Mouse (Mus musculus) liver, embryonic 11.5 days (tissue): ENCODE data around the gene Pld6. TPM values are rescaled to one million over a fixed set of nuclear protein-coding genes. Genes with fewer than 3 reads are reported as not detected.

Source experiments
- ATAC-seq: fragments of 200-750 bp; cut with Nextera tagmentation; replicated peaks from 2 replicates; pipeline ENCODE4 v1.8.0; 2017; ENCODE audit warnings: moderate number of reproducible peaks, mild to moderate bottlenecking, moderate TSS enrichment, moderate library complexity; ENCODE audit not compliant: low FRiP score
- DNase-seq: peaks from one replicate; pipeline ENCODE4 v3.0.0-alpha.2; 2017; ENCODE audit warnings: low spot score
- H3K27ac ChIP-seq: fragments of 300-500 bp; sonication (generic); 2 replicates; pipeline ENCODE4 v1.5.1; 2014; ENCODE audit warnings: mild to moderate bottlenecking, low read depth, low read length, control low read depth
- H3K27me3 ChIP-seq: fragments of 300-500 bp; sonication (generic); replicated peaks from 2 replicates; pipeline ENCODE4 v1.6.1; 2014; ENCODE audit warnings: low read length, mixed read lengths; ENCODE audit not compliant: control insufficient read depth, insufficient read depth
- H3K36me3 ChIP-seq: fragments of 300-500 bp; sonication (generic); 2 replicates; pipeline ENCODE4 v1.6.1; 2014; ENCODE audit warnings: mild to moderate bottlenecking, low read length, moderate library complexity, mixed read lengths; ENCODE audit not compliant: control insufficient read depth, insufficient read depth
- H3K4me1 ChIP-seq: fragments of 300-500 bp; sonication (generic); replicated peaks from 2 replicates; pipeline ENCODE4 v1.6.1; 2014; ENCODE audit warnings: low read length, mixed read lengths; ENCODE audit not compliant: control insufficient read depth, insufficient read depth
- H3K4me2 ChIP-seq: fragments of 300-500 bp; sonication (generic); 2 replicates; pipeline ENCODE4 v1.6.1; 2014; ENCODE audit warnings: mild to moderate bottlenecking, control low read depth, moderate library complexity
- H3K4me3 ChIP-seq: fragments of 300-500 bp; sonication (generic); 2 replicates; pipeline ENCODE4 v1.5.1; 2014; ENCODE audit warnings: low read depth, low read length, control low read depth
- H3K9ac ChIP-seq: fragments of 300-500 bp; sonication (generic); 2 replicates; pipeline ENCODE4 v1.6.1; 2014; ENCODE audit warnings: low read depth, low read length, control low read depth
- H3K9me3 ChIP-seq: fragments of 300-500 bp; sonication (generic); 2 replicates; pipeline ENCODE4 v1.6.1; 2016; ENCODE audit warnings: low read length, inconsistent platforms, mixed read lengths; ENCODE audit not compliant: control insufficient read depth
- WGBS: fragments of 180-500 bp; shearing (Covaris S2); extraction: QIAGEN DNeasy Blood & Tissue Kit; methylation state at CpG from one replicate; pipeline ENCODE4 v1.1.7; 2014; 5-methylcytosine and 5-hydroxymethylcytosine counted together
- polyA plus RNA-seq: library from polyadenylated mRNA; unstranded; fragments of >200 nt; fragmentation: Nextera tagmentation; extraction: Ambion mirVana; gene quantifications from 2 replicates; pipeline ENCODE4 v1.2.1, GENCODE M21; 2014

Pld6 gene
- polyA plus RNA-seq, 1 experiment from 2014 or later: 1.8 TPM

DNA sequence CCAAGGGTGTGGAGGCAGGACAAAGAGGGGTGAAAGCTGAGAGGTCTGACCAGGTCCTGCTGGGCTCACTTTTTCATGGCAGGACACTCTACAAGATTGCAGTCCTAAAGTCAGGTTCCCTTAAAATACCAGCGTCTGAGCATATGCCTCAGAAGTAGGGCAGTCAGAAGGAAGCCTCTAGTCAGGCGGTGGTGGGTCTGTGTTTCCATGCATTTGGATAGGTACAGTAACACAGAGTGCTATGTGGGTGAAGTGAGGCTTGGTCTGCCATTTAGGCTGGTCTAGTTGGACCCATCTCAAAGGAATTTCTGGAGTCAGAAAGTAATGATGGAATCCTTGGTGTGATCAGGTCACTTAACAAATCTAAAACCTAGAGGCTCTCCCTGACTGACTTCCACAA lies 18.1 kb downstream of the Pld6 start:
- DNase-seq (no peak), ATAC-seq (no peak)
- Histone ChIP-seq H3K4me1 (no peaks in the 10 kb centered on the region), H3K4me3 (no peak overlapping the region), H3K4me2 (no peak overlapping the region), H3K27ac (no peak overlapping the region), H3K9me3 (no peaks in the 10 kb centered on the region), H3K27me3 (no peaks in the 10 kb centered on the region), H3K36me3 (peaks cover 39% of the 10 kb centered on the region), H3K9ac (no peak overlapping the region)
- WGBS: 85% methylated on average over 2 of the region's 2 CpGs

DNA sequence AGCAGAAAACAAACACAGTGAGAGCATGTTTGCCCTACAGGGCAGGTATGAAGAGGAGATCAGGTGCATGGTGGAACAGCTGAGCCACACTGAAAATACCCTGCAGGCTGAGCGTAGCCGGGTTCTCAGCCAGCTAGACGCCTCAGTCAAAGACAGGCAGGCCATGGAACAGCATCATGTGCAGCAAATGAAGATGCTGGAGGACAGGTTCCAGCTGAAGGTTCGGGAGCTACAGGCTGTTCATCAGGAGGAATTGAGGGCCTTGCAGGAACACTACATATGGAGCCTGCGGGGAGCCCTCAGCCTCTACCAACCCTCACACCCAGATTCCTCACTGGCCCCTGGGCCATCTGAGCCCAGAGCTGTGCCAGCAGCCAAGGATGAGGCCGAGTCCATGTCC lies 26.6 kb downstream of the Pld6 start:
- WGBS: 93% methylated on average over 6 of the region's 6 CpGs
- Histone ChIP-seq H3K4me3 (no peak overlapping the region), H3K9me3 (no peaks in the 10 kb centered on the region), H3K27ac (no peak overlapping the region), H3K4me2 (no peak overlapping the region), H3K4me1 (no peaks in the 10 kb centered on the region), H3K36me3 (peaks cover 25% of the 10 kb centered on the region), H3K27me3 (no peaks in the 10 kb centered on the region), H3K9ac (no peak overlapping the region)
- DNase-seq (no peak), ATAC-seq (no peak)

DNA sequence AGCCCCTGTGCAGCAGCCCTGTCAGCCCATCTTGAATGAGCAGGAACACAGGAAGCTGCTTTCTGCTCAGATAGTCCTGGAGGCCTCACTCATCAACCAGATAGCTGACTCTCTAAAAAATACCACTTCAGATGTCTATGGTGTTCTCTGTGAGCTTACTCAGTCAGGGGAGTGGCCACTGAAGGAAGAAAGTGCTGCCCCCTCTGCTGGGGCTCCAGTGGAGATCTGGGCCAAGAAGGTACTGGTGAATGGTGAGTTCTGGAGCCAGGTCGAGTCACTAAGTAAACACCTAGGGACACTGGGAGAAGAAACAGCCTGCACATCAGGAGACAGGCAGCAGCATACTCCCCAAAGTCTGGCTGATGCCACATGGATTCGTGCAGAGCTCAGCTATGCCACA lies 27.8 kb downstream of the Pld6 start:
- 78% methylated on average over 2 of the region's 2 CpGs for WGBS
- ATAC-seq: no peak
- peaks cover 29% of the 10 kb centered on the region for H3K36me3 ChIP-seq
- DNase-seq: no peak
- H3K27ac ChIP-seq: no peak overlapping the region
- no peak overlapping the region for H3K9ac ChIP-seq
- H3K4me2 ChIP-seq: no peak overlapping the region
- no peaks in the 10 kb centered on the region for H3K4me1 ChIP-seq
- no peaks in the 10 kb centered on the region for H3K27me3 ChIP-seq
- H3K9me3 ChIP-seq: no peaks in the 10 kb centered on the region
- no peak overlapping the region for H3K4me3 ChIP-seq

DNA sequence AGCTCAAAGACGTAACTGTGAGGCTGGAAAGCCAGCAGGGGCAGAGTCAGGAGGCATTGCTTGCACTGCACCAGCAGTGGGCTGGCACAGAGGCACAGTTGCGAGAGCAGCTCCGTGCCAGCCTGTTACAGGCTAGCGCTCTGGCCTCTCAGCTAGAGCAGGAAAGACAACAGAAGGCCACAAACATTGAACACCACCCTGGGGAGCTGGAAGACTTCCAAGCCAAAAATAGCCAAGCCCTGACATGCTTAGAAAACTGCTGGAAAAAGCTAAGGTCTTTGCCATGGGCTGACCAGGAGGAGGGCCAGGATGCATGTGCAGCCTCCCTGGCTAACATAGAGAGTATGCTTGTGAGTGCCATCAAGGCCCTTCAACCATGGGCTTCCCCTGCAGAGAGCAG lies 28.3 kb downstream of the Pld6 start:
- ATAC-seq (no peak), DNase-seq (no peak)
- H3K27ac ChIP-seq: peak overlapping the region; percentile 24
- no peak overlapping the region for H3K4me3 ChIP-seq
- H3K4me1 ChIP-seq: no peaks in the 10 kb centered on the region
- H3K4me2 ChIP-seq: no peak overlapping the region
- no peaks in the 10 kb centered on the region for H3K9me3 ChIP-seq
- WGBS: 93% methylated on average over 4 of the region's 4 CpGs
- no peak overlapping the region for H3K9ac ChIP-seq
- peaks cover 31% of the 10 kb centered on the region for H3K36me3 ChIP-seq
- no peaks in the 10 kb centered on the region for H3K27me3 ChIP-seq

DNA sequence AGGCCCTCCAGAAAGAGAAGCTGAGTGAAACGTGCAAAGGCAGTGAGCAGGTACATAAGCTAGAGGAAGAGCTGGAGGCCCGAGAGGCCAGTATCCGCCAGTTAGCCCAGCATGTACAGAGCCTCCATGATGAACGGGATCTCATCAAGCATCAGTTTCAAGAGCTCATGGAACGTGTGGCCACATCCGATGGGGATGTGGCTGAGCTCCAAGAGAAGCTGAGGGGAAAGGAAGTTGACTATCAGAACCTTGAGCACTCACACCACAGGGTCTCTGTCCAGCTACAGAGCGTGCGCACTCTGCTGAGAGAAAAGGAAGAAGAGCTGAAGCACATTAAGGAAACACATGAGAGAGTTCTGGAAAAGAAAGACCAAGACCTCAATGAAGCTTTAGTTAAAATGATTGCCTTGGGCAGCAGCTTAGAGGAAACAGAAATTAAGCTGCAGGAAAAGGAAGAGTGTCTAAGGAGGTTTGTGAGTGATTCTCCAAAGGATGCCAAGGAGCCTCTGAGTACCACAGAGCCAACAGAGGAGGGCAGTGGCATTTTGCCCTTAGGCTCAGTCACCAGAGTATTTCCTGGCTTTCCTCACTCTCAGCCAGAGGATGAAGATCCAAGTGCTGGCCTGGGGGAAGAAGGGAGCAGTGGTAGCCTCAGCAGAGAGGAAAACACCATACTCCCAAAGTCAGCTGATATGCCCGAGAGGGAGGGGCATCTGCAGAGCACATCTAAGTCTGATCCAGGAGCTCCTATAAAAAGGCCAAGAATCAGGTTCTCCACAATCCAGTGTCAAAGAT lies 29.1 kb downstream of the Pld6 start:
- no peak for DNase-seq
- Histone ChIP-seq H3K27me3 (no peaks in the 10 kb centered on the region), H3K36me3 (peaks cover 35% of the 10 kb centered on the region), H3K9me3 (no peaks in the 10 kb centered on the region), H3K27ac (no peak overlapping the region), H3K9ac (no peak overlapping the region), H3K4me3 (no peak overlapping the region), H3K4me1 (no peaks in the 10 kb centered on the region), H3K4me2 (no peak overlapping the region)
- no peak for ATAC-seq
- 88% methylated on average over 9 of the region's 9 CpGs for WGBS

DNA sequence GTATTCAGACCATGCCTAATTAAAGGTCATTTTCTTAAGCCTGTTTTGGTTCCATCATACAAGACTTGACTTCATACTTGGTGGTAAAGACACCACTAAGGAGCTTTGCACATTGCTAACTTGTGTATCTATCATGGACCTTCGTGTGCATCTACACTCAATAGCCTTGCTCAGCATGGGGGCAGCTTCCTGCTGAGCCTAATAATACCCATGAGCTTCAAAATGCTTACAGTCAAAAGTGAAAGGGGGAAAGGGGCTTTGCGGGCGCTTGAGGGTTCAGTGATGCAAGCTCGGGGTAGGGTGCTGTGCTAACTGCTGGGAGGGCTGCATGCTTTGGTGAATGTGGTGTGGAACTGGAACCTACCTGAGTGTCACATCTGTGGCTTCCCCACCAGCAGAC lies 31.1 kb downstream of the Pld6 start:
- ATAC-seq: no peak
- Histone ChIP-seq H3K27ac (no peak overlapping the region), H3K9me3 (no peaks in the 10 kb centered on the region), H3K4me1 (no peaks in the 10 kb centered on the region), H3K27me3 (no peaks in the 10 kb centered on the region), H3K36me3 (peaks cover 39% of the 10 kb centered on the region), H3K9ac (no peak overlapping the region), H3K4me2 (no peak overlapping the region), H3K4me3 (no peak overlapping the region)
- 89% methylated on average over 4 of the region's 4 CpGs for WGBS
- DNase-seq: no peak

DNA sequence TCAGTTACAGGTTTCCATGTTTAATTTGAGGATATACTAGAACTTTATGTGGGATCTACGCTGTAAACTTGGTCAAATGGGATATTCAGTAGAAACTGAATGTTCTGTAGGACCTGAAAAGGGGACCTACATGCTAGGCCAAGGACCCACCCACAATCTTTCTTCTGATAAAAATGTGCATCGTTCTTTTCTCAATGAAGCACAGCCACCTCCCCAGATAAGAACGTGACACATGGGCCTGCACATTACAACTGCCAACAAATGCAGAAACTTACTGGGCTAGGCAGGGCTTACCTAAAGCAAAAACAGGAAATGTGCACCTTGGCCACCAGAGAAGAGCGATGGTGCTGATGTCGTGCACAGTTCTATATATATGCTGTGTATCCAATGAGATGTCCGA lies 32.9 kb downstream of the Pld6 start:
- WGBS: 79% methylated on average over 6 of the region's 6 CpGs
- peaks cover 35% of the 10 kb centered on the region for H3K36me3 ChIP-seq
- H3K4me3 ChIP-seq: no peak overlapping the region
- H3K27me3 ChIP-seq: no peaks in the 10 kb centered on the region
- no peak overlapping the region for H3K4me2 ChIP-seq
- no peaks in the 10 kb centered on the region for H3K4me1 ChIP-seq
- ATAC-seq (no peak), DNase-seq (no peak)
- no peak overlapping the region for H3K27ac ChIP-seq
- H3K9me3 ChIP-seq: no peaks in the 10 kb centered on the region
- H3K9ac ChIP-seq: no peak overlapping the region

DNA sequence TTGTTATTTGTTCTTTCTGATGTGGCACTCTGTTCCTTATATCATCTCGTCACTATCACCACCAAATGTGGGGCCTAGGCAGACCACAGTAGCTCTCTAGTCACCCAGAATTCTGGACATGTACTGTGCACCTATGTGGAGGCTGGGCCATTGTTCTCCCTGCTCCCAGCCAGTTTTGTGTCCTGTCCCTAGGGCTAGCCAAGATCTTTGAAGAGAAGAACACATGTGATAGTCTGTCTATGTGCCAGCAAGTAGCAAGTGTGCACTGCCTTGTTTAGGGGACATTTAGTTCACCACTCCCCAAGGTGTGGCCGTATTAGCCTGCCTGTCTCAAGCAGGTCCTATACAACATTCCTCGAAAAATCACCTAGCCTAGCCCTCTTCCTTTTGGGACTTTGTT lies 38.4 kb downstream of the Pld6 start:
- Histone ChIP-seq H3K27me3 (no peaks in the 10 kb centered on the region), H3K27ac (no peak overlapping the region), H3K4me2 (no peak overlapping the region), H3K9me3 (no peaks in the 10 kb centered on the region), H3K4me3 (no peak overlapping the region), H3K36me3 (peaks cover 15% of the 10 kb centered on the region; the same call in 1 of the 2 replicates), H3K9ac (no peak overlapping the region), H3K4me1 (no peaks in the 10 kb centered on the region)
- WGBS: 85% methylated on average over 3 of the region's 3 CpGs
- DNase-seq (no peak), ATAC-seq (no peak)

DNA sequence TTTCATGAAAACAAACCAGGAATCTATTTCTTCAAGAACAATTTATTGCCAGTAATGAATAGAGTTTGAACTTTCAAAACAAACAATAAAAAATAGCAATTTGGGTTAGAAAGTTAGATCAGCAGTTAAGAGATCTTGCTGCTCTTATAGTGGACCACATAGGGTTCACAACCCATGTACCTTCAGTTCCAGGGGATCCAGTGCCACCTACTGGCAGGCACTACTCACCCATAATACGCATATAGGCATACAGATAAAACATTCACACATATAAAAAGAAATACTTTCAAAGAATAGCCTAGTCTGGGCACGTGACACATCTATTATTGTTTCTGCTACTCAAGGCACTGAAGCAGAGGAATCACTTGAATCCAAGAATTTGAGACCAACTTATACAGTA lies 40.8 kb downstream of the Pld6 start:
- H3K36me3 ChIP-seq: peaks cover 14% of the 10 kb centered on the region
- H3K9ac ChIP-seq: no peak overlapping the region
- no peaks in the 10 kb centered on the region for H3K9me3 ChIP-seq
- ATAC-seq (no peak), DNase-seq (no peak)
- no peak overlapping the region for H3K4me2 ChIP-seq
- no peaks in the 10 kb centered on the region for H3K4me1 ChIP-seq
- H3K27me3 ChIP-seq: no peaks in the 10 kb centered on the region
- WGBS: 82% methylated on average over 2 of the region's 2 CpGs
- H3K4me3 ChIP-seq: no peak overlapping the region
- H3K27ac ChIP-seq: no peak overlapping the region
